Mouse (Mus musculus): ENCODE measurements around the gene Manf.

DNA sequence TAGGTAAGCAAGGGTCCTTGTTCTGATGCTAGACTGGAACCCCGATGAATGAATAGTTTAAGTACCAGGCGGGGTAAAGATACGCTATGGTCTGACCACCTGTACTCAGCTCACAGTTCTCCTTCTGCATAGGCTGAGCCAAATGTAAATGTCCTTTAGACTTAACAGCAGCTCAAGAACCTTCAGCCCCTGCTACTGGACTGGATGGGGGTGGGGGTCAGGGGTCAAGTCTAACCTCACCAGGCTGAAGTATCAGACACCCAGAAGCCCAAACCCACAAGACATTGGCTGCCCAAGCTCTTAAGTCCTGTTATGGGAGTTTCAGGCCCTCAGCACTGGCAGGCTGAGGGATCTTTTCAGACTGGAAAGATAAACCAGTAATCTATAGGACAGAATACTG, 3.4 kb downstream of the Manf start:
- TF ChIP-seq ZC3H11A (IDR thresholded peaks at IDR 0.05; ENCODE audit: low read depth, low read length), result no peak
- no peak for TF ChIP-seq POLR2A (IDR thresholded peaks at IDR 0.05; ENCODE audit: low read depth, low read length)
- no peak for TF ChIP-seq E2F4 (IDR thresholded peaks at IDR 0.05; ENCODE audit: insufficient replicate concordance, low read depth, low read length)

Measured in CH12.LX (cell line).